ENCODE assay signal across 1 mouse cellular context in genomic region chr5:100569997-100570595, GRCm38 (mm10).
TF ChIP-seq lines count a peak whose summit lies in the region.

No protein-coding gene starts in this region.

TF ChIP-seq in CH12.LX, 34 proteins besides CTCF, POLR2A, EP300 and RAD21 (continued from another document):
- TF ChIP-seq BHLHE40 (IDR thresholded peaks at IDR 0.05; ENCODE audit: low read depth, low read length) (no peak), NELFE (IDR thresholded peaks at IDR 0.05; ENCODE audit: low read depth, low read length) (no peak), TCF12 (IDR thresholded peaks at IDR 0.05; ENCODE audit: low read depth, low read length) (peak; percentile 32; the same call in 1 of the 2 replicates), SMC3 (IDR thresholded peaks at IDR 0.05; ENCODE audit: low read depth, low read length) (no peak), KAT2A (IDR thresholded peaks at IDR 0.05; ENCODE audit: insufficient replicate concordance, low read length) (no peak), HCFC1 (IDR thresholded peaks at IDR 0.05; ENCODE audit: low read depth, low read length) (no peak), ZKSCAN1 (IDR thresholded peaks at IDR 0.05; ENCODE audit: borderline replicate concordance, low read depth, low read length) (no peak), USF1 (IDR thresholded peaks at IDR 0.05; ENCODE audit: low read depth, low read length) (peak; percentile 39), MYC (IDR thresholded peaks at IDR 0.05; ENCODE audit: low read depth, low read length) (no peak), ZNF384 (IDR thresholded peaks at IDR 0.05; ENCODE audit: low read depth, low read length) (peak; percentile 97)
